Mouse (Mus musculus) gastrocnemius, postnatal 10 days (tissue): ENCODE measurements at regions not wholly inside any gene's neighbourhood (a gene's known extent, or its start where the extent isn't known, plus 50 kb on each side); places are given as distances from the start of the nearest gene placed in this dataset.

ENCODE experiments used
- DNase-seq: peaks from one replicate; pipeline ENCODE4 v3.0.0; 2021; ENCODE audit warnings: mixed read lengths

- DNase-seq = peak; percentile 84
Measured at GRCm38 (mm10) chr4:114665684-114666083, 155.8 kb upstream of the Gm12830 start.

GRCm38 (mm10) chr4:114666238-114666978 lies 155.1 kb upstream of the Gm12830 start:
- peak; percentile 16 for DNase-seq

GRCm38 (mm10) chr4:114666979-114667328 lies 154.6 kb upstream of the Gm12830 start:
- no peak for DNase-seq

- no peak for DNase-seq
Measured at GRCm38 (mm10) chr4:114672096-114672720, 149.3 kb upstream of the Gm12830 start.

- no peak for DNase-seq
Measured at GRCm38 (mm10) chr4:114676908-114677898, 144.3 kb upstream of the Gm12830 start.

- no peak for DNase-seq
Measured at GRCm38 (mm10) chr4:114678053-114678941, 143.2 kb upstream of the Gm12830 start.

GRCm38 (mm10) chr4:114680360-114680759 lies 141.2 kb upstream of the Gm12830 start:
- no peak for DNase-seq

- DNase-seq = no peak
Measured at GRCm38 (mm10) chr4:114682955-114683354, 138.6 kb upstream of the Gm12830 start.

GRCm38 (mm10) chr4:114683696-114684095 lies 137.8 kb upstream of the Gm12830 start:
- no peak for DNase-seq

- no peak for DNase-seq
Measured at GRCm38 (mm10) chr4:114684844-114685382, 136.6 kb upstream of the Gm12830 start.

- DNase-seq = peak; percentile 43
Measured at GRCm38 (mm10) chr4:114685454-114685853, 136.1 kb upstream of the Gm12830 start.

GRCm38 (mm10) chr4:114686091-114686490 lies 135.4 kb upstream of the Gm12830 start:
- DNase-seq = no peak

GRCm38 (mm10) chr4:114688356-114688972 lies 133.1 kb upstream of the Gm12830 start:
- DNase-seq = no peak

GRCm38 (mm10) chr4:114688973-114689371 lies 132.6 kb upstream of the Gm12830 start:
- no peak for DNase-seq

GRCm38 (mm10) chr4:114705586-114705985 lies 115.9 kb upstream of the Gm12830 start:
- no peak for DNase-seq

GRCm38 (mm10) chr4:114710182-114710909 lies 111.2 kb upstream of the Gm12830 start:
- DNase-seq = no peak

- no peak for DNase-seq
Measured at GRCm38 (mm10) chr4:114711082-114711481, 110.4 kb upstream of the Gm12830 start.

GRCm38 (mm10) chr4:114712005-114712665 lies 109.4 kb upstream of the Gm12830 start:
- no peak for DNase-seq

GRCm38 (mm10) chr4:114712921-114713527 lies 108.5 kb upstream of the Gm12830 start:
- no peak for DNase-seq
